Mouse (Mus musculus) hindbrain, embryonic 12.5 days (tissue): ENCODE measurements around the gene Wdr1. TPM values are rescaled to one million over a fixed set of nuclear protein-coding genes. Genes with fewer than 3 reads are reported as not detected.

Experiments
- polyA plus RNA-seq: library from polyadenylated mRNA; unstranded; fragments of >200 nt; fragmentation: Nextera tagmentation; extraction: Ambion mirVana; gene quantifications from 2 replicates; pipeline ENCODE4 v1.2.1, GENCODE M21; 2016

Wdr1 gene
- polyA plus RNA-seq, 1 experiment from 2014 or later, result 160 TPM

Other genes starting within 250 kb of the Wdr1 start
- 0.09 and 0.14 TPM in 2 replicates for gene Drd5, start 243.9 kb downstream of the Wdr1 start, polyA plus RNA-seq
- 0.15 and 0.61 TPM in 2 replicates for gene Slc2a9, start 60.1 kb downstream of the Wdr1 start, polyA plus RNA-seq
- gene Zfp518b, start 121.6 kb upstream of the Wdr1 start, polyA plus RNA-seq, result 44.6 and 46.5 TPM in 2 replicates